Mouse (Mus musculus) E14TG2a.4 (cell line): ENCODE measurements around the gene Bpifb4.

Experiments used
- CTCF ChIP-seq: conservative IDR thresholded peaks from 2 replicates; pipeline ENCODE4 v1.5.1; 2014; ENCODE audit warnings: low read length
- NANOG ChIP-seq: IDR thresholded peaks from 2 replicates; pipeline ENCODE4 v1.6.1; 2014; ENCODE audit warnings: borderline replicate concordance, low read length, mixed read lengths
- POU5F1 ChIP-seq: IDR thresholded peaks from 2 replicates; pipeline ENCODE4 v1.6.1; 2014; ENCODE audit warnings: low read length, borderline replicate concordance

DNA sequence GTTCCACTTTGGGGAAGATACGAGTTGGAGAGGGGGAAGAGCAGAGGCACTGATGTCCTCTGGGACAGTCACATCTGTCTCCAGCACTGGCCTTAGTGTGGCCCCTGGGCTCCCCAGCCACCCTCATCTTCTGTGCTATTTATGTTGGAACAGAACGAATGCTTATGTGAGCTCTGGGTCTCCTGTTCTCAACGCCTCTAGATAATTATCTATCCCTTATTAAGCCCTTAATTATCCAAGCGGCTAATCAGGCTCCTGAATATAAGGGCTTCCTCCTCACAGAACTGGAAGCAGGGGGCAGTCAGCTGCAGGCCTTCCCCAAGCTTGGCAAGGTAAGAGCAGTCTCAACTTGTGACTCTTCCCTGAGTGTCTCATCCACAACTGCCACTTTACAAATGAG lies 37.9 kb upstream of the Bpifb4 start, which contains the start of gene Bpifb6:
- TF ChIP-seq CTCF (no peak), NANOG (no peak), POU5F1 (no peak)
